Mouse (Mus musculus) frontal cortex, postnatal 25 days (tissue): Measurements from ENCODE around the gene Eya3.
"Not testable (repeated sequence)": the region's sequence is repeated elsewhere in the genome, so short reads cannot be mapped to it uniquely, and the experiment has no call there.

ENCODE experiments used
- DNase-seq, 2 experiments: peaks; one replicate each; pipeline ENCODE4 v3.0.0; 2022; ENCODE audit warnings: low spot score in 2 of 2

Eya3 gene

DNA sequence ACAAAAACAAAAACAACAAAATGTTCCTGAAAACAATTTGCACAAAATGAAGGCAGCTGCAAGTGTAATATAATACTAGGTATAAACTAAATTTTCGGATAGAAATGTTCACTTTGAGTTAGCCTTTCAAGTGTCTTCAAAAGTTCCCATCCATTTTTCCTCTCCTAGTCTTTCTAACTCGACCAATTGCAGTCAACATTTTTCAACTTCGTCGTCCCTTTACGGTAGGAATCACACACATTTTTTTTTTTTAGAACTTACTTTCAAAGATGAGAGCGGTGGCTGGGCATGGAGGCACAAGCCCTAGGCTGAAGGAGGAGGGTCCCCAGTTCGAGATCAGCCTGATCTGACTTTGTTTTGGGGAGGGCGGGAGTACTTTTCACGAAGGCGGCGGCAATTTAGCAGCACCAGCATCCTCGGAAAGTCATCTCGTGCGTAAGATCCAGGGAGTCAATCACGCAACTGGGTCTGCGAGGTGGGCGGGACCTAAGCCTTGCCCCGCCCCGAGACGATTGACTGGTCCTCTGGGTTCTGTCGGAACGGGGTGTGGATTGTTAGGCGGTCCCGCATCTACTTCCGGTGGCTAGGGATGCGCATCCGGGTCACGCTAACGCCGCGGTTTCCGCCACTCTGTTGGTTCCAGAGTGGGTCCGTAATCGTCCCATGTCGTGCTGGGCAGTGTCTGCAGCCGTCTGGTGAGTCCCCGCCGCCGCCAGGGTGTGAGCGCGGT is at the start of gene Eya3:
Gene Eya3, plus strand, starts transcription at position 527 of the 730 bp plus-strand sequence.
- DNase-seq = peak; percentile 81 to 89

DNA sequence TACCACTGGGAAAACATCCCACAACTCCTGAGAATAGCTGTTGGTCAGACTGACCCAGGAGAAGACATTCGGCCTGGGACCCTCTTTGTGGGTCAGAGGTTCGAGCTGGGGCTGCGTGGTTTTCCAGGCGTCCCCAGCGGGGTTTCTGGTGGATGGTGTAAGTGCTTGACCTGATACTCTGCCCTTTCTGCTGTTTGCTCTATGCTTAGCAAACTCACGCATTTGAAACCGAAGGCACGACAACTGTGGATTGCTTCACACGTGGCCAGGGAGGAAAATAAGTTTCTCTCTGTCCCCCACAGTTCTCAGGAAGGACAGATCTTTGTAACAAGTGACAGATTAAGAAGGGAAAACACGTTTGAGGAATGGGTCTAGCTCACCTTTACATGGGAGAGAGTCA is 48.1 kb upstream of the Eya3 start:
- no peak for DNase-seq

DNA sequence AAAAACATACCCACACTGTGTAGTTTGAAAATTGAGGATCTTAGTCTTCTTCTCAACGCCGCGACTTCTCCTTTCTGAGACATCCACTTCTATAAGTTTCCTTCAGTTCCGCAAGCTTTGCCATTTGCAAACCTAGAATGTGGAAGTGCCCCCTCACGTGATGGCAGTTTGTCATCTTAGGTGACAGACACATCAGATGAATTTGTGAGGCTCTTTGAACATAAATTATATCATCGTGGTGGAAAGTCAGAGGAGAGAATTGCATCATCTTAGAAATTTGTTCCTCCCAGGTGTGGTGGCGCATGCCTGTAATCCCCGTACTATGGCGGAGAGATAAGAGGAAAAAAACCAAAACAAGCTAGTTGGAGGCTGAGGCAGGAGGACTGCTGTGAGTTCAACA is 45.8 kb upstream of the Eya3 start:
- DNase-seq = no peak

DNA sequence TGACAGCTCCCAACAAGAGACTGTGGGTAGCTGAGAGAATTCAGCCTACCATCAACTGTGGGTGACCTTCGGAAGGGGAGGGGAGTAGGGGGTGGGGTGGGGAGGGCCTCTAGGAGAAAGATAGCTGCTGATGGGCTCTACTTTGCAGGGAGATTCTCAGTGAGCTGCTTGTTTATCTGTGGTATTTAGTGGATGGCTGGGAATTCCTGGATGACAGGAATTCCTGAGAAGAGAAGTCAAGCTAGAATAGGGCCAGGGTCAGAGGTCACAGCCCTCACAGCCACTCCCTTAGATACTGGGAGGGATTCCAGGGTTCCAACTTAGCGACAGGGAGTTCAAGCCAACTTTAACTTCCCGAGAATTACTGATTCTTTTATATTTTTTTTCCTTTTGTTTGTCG is 44.6 kb upstream of the Eya3 start:
- DNase-seq = no peak

DNA sequence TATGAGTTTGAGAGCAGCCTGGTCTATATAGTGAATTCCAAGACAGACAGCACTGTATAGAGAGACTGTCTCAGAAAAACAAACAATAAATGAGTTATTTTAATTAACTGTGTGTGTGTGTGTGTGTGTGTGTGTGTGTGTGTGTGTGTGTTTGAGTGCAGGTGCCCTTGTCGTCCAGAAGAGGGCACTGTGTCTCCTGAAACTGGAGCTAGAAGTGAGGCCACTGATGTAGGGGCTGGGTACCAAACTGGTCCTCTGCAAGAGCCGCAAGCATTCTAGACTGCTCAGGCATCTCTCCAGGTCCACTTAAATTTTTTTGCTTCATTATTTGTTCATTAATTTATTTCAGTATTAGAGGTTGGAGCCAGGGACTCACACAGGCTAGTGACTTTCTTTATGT is 39.9 kb upstream of the Eya3 start:
- DNase-seq = no peak

- no peak for DNase-seq
These were observed 39.0 kb upstream of the Eya3 start for GRCm38 (mm10) chr4:132599764-132600163.

- no peak for DNase-seq
These were observed 38.3 kb upstream of the Eya3 start for GRCm38 (mm10) chr4:132600465-132600864.

DNA sequence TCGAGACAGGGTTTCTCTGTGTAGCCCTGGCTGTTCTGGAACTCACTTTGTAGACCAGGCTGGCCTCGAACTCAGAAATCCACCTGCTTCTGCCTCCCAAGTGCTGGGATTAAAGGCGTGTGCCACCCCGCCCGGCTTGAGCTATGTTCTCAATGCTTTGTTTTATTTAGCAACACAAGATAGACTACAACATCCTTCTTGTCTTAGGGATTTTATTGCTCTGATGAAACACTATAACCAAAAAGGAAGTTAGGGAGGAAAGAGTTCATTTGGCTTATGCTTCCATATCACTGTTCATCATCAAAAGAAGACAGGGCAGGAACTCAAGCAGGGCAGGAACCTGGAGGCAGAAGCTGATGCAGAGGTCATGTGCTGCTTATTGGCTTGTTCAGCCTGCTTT is 37.5 kb upstream of the Eya3 start:
- not testable (repeated sequence) for DNase-seq

DNA sequence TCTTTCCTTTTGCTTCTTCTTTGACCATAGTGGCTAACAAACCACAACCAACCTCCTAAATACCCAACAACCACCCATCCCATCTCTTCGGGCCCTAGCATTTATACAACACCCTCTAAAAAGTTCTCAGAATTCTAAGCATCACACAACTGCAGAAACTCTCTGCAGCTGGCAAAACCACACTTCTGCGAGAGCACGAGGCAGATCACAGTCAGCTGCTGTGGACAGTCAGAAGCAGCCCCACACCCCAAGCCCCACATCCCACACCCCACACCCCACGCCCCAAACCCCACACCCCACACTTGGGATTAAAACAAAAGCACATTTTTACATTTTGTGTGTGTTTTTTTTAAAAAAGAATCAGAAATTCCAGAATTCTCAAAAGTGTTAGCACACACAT is 35.3 kb upstream of the Eya3 start:
- DNase-seq = no peak

DNA sequence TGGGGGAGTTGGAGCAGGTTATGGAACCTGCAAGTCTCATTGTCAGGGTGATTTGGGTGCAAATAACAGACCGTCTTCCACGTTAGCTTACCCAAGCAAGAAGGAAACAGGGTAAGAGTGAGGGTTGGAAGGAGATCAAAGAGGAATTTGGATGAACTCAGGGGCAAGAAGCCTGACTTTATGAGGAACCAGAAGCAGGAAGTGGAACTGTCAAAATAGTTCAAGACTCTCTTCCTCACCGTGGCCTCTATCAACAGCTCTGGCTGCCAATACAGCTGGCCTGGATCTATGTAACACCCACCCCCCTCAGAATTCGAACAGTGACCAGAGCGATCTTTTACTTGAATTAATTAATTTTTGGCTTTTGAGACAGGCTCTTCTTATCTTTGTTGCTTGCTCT is 33.0 kb upstream of the Eya3 start:
- no peak for DNase-seq

GRCm38 (mm10) chr4:132608147-132608546 is 30.6 kb upstream of the Eya3 start:
- no peak for DNase-seq

DNA sequence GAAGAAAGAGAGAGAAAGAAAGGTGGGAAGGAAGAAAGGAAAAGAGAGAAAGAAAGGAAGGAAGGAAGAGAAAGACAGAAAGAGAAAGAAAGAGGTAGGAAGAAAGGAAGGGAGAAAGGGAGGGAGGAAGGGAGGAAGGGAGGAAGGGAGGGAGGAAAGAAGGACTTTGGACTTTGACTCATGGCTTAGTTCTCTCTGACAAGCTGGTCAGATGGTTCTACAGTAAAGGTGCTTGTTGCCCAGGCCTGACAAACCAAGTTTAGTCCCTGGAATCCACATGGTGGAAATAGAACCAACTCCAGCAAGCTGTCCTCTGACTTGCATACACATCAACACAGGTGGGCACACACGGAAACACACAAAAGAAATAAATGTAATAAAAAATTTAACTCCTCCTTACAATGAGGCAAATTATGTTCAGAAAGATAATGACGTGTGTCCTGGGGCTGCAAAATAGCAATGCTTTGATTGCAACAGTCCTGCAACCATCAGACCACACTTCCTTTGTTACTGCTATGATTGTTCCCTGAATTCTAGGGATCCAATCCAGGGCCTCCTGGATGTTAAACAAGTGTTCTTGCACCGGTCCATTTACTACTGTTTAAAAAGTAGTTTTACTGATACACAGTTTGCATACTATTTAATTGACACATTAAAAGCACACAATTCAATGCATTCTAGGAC is 28.3 kb upstream of the Eya3 start:
- DNase-seq = no peak

DNA sequence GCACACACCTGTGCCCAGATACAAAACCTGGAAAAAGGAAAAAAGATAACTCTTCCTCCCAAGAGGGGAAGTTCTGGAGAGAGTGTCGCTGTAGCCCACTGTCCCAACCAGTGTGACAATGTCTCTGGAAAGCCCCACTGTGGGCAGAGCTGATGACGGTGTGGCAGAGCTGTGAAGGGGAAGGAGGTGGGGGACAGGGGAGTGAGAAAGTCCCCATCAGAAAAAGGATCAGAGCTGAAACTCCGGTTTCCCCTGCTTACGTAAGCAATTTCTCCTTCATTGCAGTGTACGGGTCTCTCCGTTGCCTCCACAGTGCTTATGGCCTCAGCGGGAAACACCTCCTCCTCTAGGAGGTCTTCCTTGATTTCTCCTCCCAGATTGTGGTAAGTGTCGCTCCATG is 27.5 kb upstream of the Eya3 start:
- DNase-seq = no peak

GRCm38 (mm10) chr4:132617873-132618272 is 20.9 kb upstream of the Eya3 start:
- DNase-seq = no peak

- no peak for DNase-seq
These were observed 19.9 kb upstream of the Eya3 start for GRCm38 (mm10) chr4:132618850-132619375.

- DNase-seq = no peak
These were observed 18.7 kb upstream of the Eya3 start for GRCm38 (mm10) chr4:132620134-132620533.

DNA sequence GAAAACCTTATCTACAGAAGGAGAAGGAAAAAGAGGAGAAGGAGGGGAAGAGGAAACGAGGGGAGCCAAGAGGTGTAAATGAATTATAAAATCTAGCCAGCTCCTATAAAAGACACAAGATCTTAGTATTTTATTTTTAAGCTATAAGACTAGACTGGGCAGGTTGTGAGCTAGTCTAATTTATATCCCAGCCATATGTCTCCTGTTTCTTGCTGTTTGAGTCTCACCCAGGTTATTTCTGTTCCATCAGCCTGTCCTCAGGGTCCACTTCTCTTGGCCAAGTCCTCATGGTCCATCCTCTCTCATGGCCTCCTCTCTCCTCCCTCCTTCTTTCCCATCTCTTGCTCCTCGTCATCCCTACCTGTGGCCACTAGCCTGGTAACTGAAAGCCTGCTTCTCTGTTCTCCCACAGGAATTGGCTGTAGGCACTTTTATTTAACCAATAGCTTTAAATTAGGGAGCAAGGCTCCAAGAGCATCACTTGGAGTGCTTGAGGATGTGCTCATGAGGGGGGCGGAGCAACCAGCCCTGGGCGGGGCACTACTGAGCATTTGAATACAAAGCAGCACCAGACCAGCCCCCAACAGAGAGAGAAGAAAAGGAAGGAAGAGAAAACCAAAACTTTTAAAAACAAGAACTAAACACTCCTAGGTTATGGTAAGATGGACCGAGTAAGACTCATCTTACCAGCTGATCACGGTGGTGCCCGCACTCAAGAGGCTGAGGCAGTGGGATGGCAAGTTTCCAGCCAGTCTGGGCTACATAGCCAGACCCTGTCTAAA is 17.3 kb upstream of the Eya3 start:
- no peak for DNase-seq

DNA sequence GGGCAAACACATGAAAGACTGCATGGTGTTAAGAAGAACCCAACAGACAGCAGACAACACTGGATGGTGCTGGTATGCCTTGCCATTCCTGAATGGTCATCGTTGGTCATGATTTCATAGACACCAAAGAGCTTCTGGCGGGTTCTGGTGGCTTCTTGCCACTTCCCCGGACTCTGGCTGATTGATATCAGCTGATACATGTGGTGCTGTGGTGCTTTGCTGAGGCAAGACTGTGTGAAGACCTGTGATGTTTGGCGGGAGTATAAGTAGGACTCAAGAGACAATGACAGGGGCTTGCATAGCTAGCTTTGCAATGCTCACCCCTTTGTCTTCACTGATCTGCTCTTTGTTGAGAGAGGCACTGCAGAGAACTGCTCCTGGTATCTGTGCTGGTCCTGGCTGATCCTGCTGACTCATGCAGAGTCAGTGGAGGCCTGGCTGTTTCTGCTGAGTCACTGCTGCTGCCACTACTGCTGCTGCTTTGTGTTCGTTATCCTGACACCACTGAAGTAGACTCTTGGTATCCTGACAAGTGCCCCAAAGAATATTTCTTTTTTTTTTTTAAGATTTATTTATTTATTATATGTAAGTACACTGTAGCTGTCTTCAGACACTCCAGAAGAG is 14.6 kb upstream of the Eya3 start:
- no peak for DNase-seq

DNA sequence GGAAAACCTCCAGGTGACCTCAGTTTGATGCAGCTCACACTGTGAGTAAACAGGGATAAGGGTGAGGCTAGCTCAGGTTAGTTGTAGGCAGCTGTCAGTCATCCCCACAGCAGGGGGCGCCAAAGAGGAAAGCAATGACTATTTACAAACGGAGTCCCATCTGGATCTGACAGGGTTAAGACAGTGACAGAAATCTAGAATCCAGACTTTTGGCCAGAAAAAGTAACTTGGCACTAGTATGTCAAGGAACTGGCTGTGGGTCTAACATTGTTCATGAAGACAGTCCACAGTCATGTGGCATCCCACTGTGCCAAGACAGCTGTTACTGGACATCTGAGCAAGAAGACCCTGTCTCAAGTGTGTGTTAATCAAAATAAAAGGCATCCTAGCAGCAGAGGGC is 10.0 kb upstream of the Eya3 start:
- no peak for DNase-seq

DNA sequence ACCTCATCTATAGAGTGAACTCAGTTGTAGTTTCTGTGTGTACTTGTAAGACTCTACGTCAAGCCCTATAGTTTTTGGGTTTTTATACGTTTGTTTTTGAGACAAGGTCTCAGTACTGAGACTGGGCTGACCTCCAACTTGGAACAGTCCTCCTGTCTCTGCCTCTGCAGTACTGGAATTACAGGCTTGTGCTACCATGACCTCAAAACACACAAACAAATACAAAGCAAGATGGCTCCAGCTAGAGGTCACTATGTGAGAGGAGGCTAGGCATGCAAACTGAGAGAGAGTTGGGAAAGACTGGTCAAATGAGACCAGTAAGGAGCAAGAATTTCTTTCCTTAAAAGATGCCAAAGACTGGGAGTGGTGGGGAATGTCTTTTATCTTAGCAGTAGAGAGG is 2.8 kb upstream of the Eya3 start:
- no peak for DNase-seq

- no peak for DNase-seq
These were observed 2.2 kb upstream of the Eya3 start for GRCm38 (mm10) chr4:132636554-132636953.

- no peak for DNase-seq
These were observed 465 bp downstream of the Eya3 start for GRCm38 (mm10) chr4:132639191-132639713.
